ENCODE assay signal across 5 mouse cellular contexts in the genomic region with DNA sequence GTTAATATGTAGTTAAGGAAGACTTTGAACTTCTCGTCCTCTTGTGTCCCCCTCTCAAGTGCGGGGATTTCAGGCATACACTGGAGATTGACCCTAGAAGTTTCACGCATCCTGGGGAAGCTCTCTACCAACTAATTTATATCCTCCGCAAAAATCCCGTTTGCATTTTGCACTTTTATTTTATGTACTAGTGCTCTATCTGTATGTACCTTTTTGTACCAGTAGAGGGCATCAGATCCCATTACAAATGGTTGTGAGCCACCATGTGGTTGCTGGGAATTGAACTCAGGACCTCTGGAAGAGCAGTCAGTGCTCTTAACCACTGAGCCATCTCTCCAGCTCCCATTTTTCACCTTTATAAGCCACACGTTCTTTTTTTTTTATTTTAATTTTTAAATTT. TPM values are rescaled to one million over a fixed set of nuclear protein-coding genes. Genes with fewer than 3 reads are reported as not detected.
"Had no signal": no experiment of that assay in that cellular context is flagged by ENCODE, and none has a peak within 500 bp of the region (broad histone marks: within the 10 kb centered on the region; RNA-seq: fewer than 3 reads in every experiment).

No protein-coding gene starts in this region.

RNA-seq across cellular contexts. Expression of a gene that starts 4.7 kb away (rescaled TPM):
- total RNA-seq: layer of hippocampus, postnatal 14 days had no signal
- polyA plus RNA-seq: midbrain, embryonic 11.5 days; midbrain, embryonic 14.5 days had no signal

RNA-seq across cellular contexts. Expression of a gene that starts 10.8 kb away (rescaled TPM):
- total RNA-seq: megakaryocyte progenitor cell, adult 5-6 weeks; megakaryocyte-erythroid progenitor cell, adult 5-6 weeks had no signal
